Comparison of ENCODE assay signal across 19 mouse cellular contexts in genomic region chr2:6603880-6604279, GRCm38 (mm10).
A peak's percentile ranks its signal among the peaks of the same experiment; 100 is the strongest.
DNase-seq lines count a peak whose midpoint lies in the region; ATAC-seq and TF ChIP-seq lines count a peak whose summit lies in the region.
"Had no signal": no experiment of that assay in that cellular context is flagged by ENCODE, and none has a peak within 500 bp of the region (broad histone marks: within the 10 kb centered on the region; RNA-seq: fewer than 3 reads in every experiment).

No protein-coding gene starts in this region.

- peak; percentile 3 for TF ChIP-seq RAD21 in CH12.LX (IDR thresholded peaks at IDR 0.05; ENCODE audit: low read depth, low read length)

- H3K4me3 ChIP-seq in liver, postnatal 0 days (ENCODE audit: low read depth, low read length), result no peak overlapping the region
- no peak overlapping the region for H3K4me3 ChIP-seq in liver, embryonic 11.5 days (ENCODE audit: low read depth, low read length)
- H3K4me3 ChIP-seq in CH12.LX (replicated peaks in 1 of 3; ENCODE audit: low read depth in 2 of 3, low read length in 2 of 3, poor library complexity in 1 of 3) (no peak overlapping the region), ES-E14 (ENCODE audit: insufficient read depth in 1 of 2, low read depth in 1 of 2, low read length in 2 of 2, poor library complexity in 1 of 2, severe bottlenecking in 1 of 2) (no peak overlapping the region)
- H3K4me3 ChIP-seq: forebrain, embryonic 15.5 days; limb, embryonic 10.5 days; liver, embryonic 15.5 days; midbrain, embryonic 10.5 days had no signal

- peak; percentile 19; the same call in 1 of the 2 replicates for TF ChIP-seq CTCF in liver, postnatal 0 days (IDR thresholded peaks at IDR 0.05; ENCODE audit: low read depth)
- peak in 1 of 2 experiments; percentile 31; a peak in 1 of 4 replicates for TF ChIP-seq CTCF in CH12.LX (conservative IDR thresholded peaks at IDR 0.05 in 1 of 2, IDR thresholded peaks at IDR 0.05 in 1 of 2; ENCODE audit: low read depth in 2 of 2, low read length in 2 of 2)

- ATAC-seq in liver, postnatal 0 days, result no peak
- ATAC-seq in liver, embryonic 11.5 days (replicated peaks; ENCODE audit: low FRiP score), result no peak
- ATAC-seq in megakaryocyte progenitor cell, adult 5-6 weeks (replicated peaks; ENCODE audit: poor library complexity), result peak; percentile 74
- ATAC-seq: activated CD4-positive, CD25-positive, alpha-beta regulatory T cell, adult 4 months; forebrain, embryonic 15.5 days had no signal

- TF ChIP-seq POLR2A in CH12.LX (IDR thresholded peaks at IDR 0.05; ENCODE audit: low read depth, low read length), result no peak

- TF ChIP-seq EP300 in liver, postnatal 0 days (IDR thresholded peaks at IDR 0.05; ENCODE audit: low read depth), result no peak
- TF ChIP-seq EP300 in CH12.LX (IDR thresholded peaks at IDR 0.05; ENCODE audit: low read length), result no peak

- no peak overlapping the region for H3K4me2 ChIP-seq in liver, postnatal 0 days (ENCODE audit: low read depth, low read length)
- H3K4me2 ChIP-seq in liver, embryonic 11.5 days, result no peak overlapping the region
- no peak overlapping the region for H3K4me2 ChIP-seq in CH12.LX (ENCODE audit: insufficient read depth, low read depth, poor library complexity, severe bottlenecking)
- H3K4me2 ChIP-seq: forebrain, embryonic 15.5 days; liver, embryonic 15.5 days had no signal

- in situ Hi-C loops in CH12.LX (cut with MboI; ENCODE audit: low pct_ligation_motif_present, low pct_unique_long_range_greater_than_20kb, low sequenced_read_pairs) (no loop called here), ES-E14 (cut with MboI; ENCODE audit: low sequenced_read_pairs in 2 of 2, unreplicated experiment in 2 of 2) (no loop called here)

- no peak for DNase-seq in liver, postnatal 0 days
- no peak for DNase-seq in liver, embryonic 11.5 days (ENCODE audit: low spot score)
- DNase-seq in CH12.LX (ENCODE audit: extremely low read depth), result no peak
- DNase-seq in ES-E14 (ENCODE audit: low read depth, low spot score), result no peak
- DNase-seq in urinary bladder, postnatal 14 days (ENCODE audit: low spot score), result no peak
- DNase-seq in heart, adult 9 months (ENCODE audit: low spot score in 2 of 2), result no peak
- DNase-seq: adrenal gland, postnatal 14 days; cerebellum, adult 11 months; cerebellum, postnatal 10 days; gastrocnemius, postnatal 25 days; kidney, adult 2 months; kidney, postnatal 10 days; right cerebral cortex, postnatal 4 days had no signal

- H3K27me3 ChIP-seq in liver, postnatal 0 days (ENCODE audit: insufficient read depth, low read length), result no peaks in the 10 kb centered on the region
- H3K27me3 ChIP-seq in liver, embryonic 11.5 days (replicated peaks; ENCODE audit: control insufficient read depth, insufficient read depth, low read length), result no peaks in the 10 kb centered on the region
- H3K27me3 ChIP-seq in CH12.LX (replicated peaks), result no peaks in the 10 kb centered on the region
- H3K27me3 ChIP-seq: forebrain, embryonic 15.5 days; liver, embryonic 15.5 days had no signal

- no peaks in the 10 kb centered on the region for H3K4me1 ChIP-seq in liver, postnatal 0 days (ENCODE audit: insufficient read depth)
- no peaks in the 10 kb centered on the region for H3K4me1 ChIP-seq in liver, embryonic 11.5 days (replicated peaks; ENCODE audit: control insufficient read depth, insufficient read depth, low read length)
- H3K4me1 ChIP-seq in CH12.LX (ENCODE audit: control insufficient read depth in 1 of 2, insufficient read depth in 2 of 2) (peaks cover 6 to 55% of the 10 kb centered on the region in 2 experiments), ES-E14 (ENCODE audit: control insufficient read depth in 2 of 2, insufficient read depth in 2 of 2, low read length in 2 of 2, poor library complexity in 1 of 2) (no peaks in the 10 kb centered on the region)
- H3K4me1 ChIP-seq: limb, embryonic 10.5 days; liver, embryonic 15.5 days had no signal

- H3K79me2 ChIP-seq in CH12.LX (replicated peaks; ENCODE audit: control insufficient read depth, extremely low read depth, insufficient read depth, poor library complexity, severe bottlenecking), result peaks cover 4% of the 10 kb centered on the region; the same call in 1 of the 2 replicates

- no peak overlapping the region for H3K9ac ChIP-seq in liver, postnatal 0 days (replicated peaks)
- H3K9ac ChIP-seq in liver, embryonic 11.5 days (ENCODE audit: low read depth, low read length), result no peak overlapping the region
- H3K9ac ChIP-seq in CH12.LX (ENCODE audit: insufficient read depth, low read depth), result no peak overlapping the region
- H3K9ac ChIP-seq in ES-E14 (ENCODE audit: insufficient read depth, low read depth, low read length, poor library complexity, severe bottlenecking), result no peak overlapping the region
- H3K9ac ChIP-seq: forebrain, embryonic 15.5 days; liver, embryonic 15.5 days had no signal

- no peaks in the 10 kb centered on the region for H3K9me3 ChIP-seq in liver, postnatal 0 days (ENCODE audit: low read length)
- H3K9me3 ChIP-seq in liver, embryonic 11.5 days (ENCODE audit: control insufficient read depth, low read length), result no peaks in the 10 kb centered on the region
- H3K9me3 ChIP-seq in CH12.LX (replicated peaks; ENCODE audit: low read length), result no peaks in the 10 kb centered on the region
- H3K9me3 ChIP-seq in ES-E14 (ENCODE audit: control insufficient read depth, insufficient read depth, low read depth, low read length), result no peaks in the 10 kb centered on the region
- H3K9me3 ChIP-seq: forebrain, embryonic 15.5 days; limb, embryonic 10.5 days; liver, embryonic 15.5 days; midbrain, embryonic 10.5 days had no signal

- no peak overlapping the region for H3K27ac ChIP-seq in liver, postnatal 0 days (ENCODE audit: low read depth)
- H3K27ac ChIP-seq in liver, embryonic 11.5 days (ENCODE audit: low read depth, low read length), result no peak overlapping the region
- no peak overlapping the region for H3K27ac ChIP-seq in CH12.LX (ENCODE audit: insufficient read depth, low read depth)
- no peak overlapping the region for H3K27ac ChIP-seq in ES-E14 (ENCODE audit: insufficient read depth, low read depth, low read length, poor library complexity, severe bottlenecking)
- H3K27ac ChIP-seq: forebrain, embryonic 15.5 days; limb, embryonic 10.5 days; liver, embryonic 15.5 days; midbrain, embryonic 10.5 days had no signal

- dilution Hi-C loops in CH12.LX (cut with MboI; ENCODE audit: extremely low pct_ligation_motif_present, extremely low pct_unique_long_range_greater_than_20kb, low sequenced_read_pairs), result no loop called here

- 70% methylated on average over 6 of the region's 6 CpGs for WGBS in liver, postnatal 0 days (ENCODE audit: insufficient replicate concordance)
- WGBS in liver, embryonic 11.5 days, result 70% methylated on average over 6 of the region's 6 CpGs

- H3K36me3 ChIP-seq in liver, postnatal 0 days (replicated peaks; ENCODE audit: insufficient read depth, low read length), result peaks cover 5% of the 10 kb centered on the region; the same call in 1 of the 2 replicates
- no peaks in the 10 kb centered on the region for H3K36me3 ChIP-seq in liver, embryonic 11.5 days (ENCODE audit: control insufficient read depth, insufficient read depth, low read length)
- H3K36me3 ChIP-seq in CH12.LX (replicated peaks in 1 of 2; ENCODE audit: control insufficient read depth in 1 of 2, insufficient read depth in 1 of 2, low read length in 1 of 2), result peaks cover 28 to 75% of the 10 kb centered on the region in 2 experiments
- no peaks in the 10 kb centered on the region for H3K36me3 ChIP-seq in ES-E14 (ENCODE audit: control insufficient read depth, insufficient read depth, low read length, poor library complexity, severe bottlenecking)
- H3K36me3 ChIP-seq: limb, embryonic 10.5 days; liver, embryonic 15.5 days had no signal

TF ChIP-seq in CH12.LX, 34 proteins besides CTCF, POLR2A, EP300 and RAD21:
- TF ChIP-seq SMC3 (IDR thresholded peaks at IDR 0.05; ENCODE audit: low read depth, low read length) (peak; percentile 20), GABPA (IDR thresholded peaks at IDR 0.05; ENCODE audit: insufficient replicate concordance, low read depth, low read length) (no peak)

TF ChIP-seq in ES-E14, 5 proteins besides CTCF, POLR2A, EP300 and RAD21:
- TF ChIP-seq MAFK (IDR thresholded peaks at IDR 0.05; ENCODE audit: insufficient read depth, low read depth, low read length) (no peak), ZC3H11A (IDR thresholded peaks at IDR 0.05; ENCODE audit: borderline replicate concordance, low read depth, low read length) (0 out of 2 replicates have a peak, but pooled peaks have one; percentile 15)
